Mouse (Mus musculus) embryo, embryonic 10.5 days (tissue): ENCODE data around the gene Sema6c.
A peak's percentile ranks its signal among the peaks of the same experiment; 100 is the strongest.
"Not testable (repeated sequence)": the region's sequence is repeated elsewhere in the genome, so short reads cannot be mapped to it uniquely, and the experiment has no call there.

ENCODE experiments used
- DNase-seq: peaks from one replicate; pipeline ENCODE4 v3.0.0-alpha.2; 2015; ENCODE audit warnings: low spot score

Gene Sema6c

GRCm38 (mm10) chr3:95186100-95186499, 25.8 kb downstream of the Sema6c start:
- no peak for DNase-seq

- DNase-seq: no peak
These were observed 26.6 kb downstream of the Sema6c start for GRCm38 (mm10) chr3:95186888-95187287.

DNA sequence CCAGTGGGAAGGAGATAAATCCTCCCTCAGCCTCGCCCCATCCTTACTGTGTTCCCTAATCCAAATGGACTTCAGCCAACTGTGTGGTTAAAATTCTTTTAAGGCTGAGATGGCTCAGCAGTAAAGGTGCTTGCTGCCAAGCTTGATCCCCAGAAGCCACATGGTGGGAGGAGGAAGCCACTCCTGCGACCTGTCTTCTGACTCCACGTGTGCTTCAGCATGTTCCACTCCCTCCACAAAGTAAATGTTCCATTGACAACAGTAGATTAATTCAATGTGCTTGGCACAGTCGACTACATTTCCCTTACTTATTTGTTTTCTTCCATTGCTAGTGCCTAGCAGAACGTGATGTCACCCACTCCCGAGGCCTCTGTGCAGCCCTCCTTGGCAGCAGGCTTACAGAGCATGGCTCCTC, 34.5 kb downstream of the Sema6c start:
- DNase-seq: no peak

DNA sequence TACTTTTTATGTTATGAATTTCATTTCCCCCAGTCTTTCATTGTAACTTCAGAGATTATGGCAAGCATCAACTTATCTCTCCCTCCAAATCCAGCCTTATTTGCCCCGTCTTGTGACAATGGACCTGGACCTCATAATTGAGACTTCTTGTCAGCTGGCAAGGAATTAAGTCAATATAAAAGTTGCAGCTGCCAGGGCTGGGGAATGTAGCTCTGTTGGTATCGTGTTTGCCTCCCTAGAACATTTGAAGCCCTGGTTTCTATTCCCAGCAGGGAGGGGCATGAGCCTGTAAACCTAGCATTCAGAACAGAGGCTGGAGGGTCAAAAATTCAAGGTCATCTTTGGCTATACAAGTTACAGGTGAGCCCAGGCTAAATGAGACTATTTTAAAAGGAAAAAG, 35.5 kb downstream of the Sema6c start:
- no peak for DNase-seq

DNA sequence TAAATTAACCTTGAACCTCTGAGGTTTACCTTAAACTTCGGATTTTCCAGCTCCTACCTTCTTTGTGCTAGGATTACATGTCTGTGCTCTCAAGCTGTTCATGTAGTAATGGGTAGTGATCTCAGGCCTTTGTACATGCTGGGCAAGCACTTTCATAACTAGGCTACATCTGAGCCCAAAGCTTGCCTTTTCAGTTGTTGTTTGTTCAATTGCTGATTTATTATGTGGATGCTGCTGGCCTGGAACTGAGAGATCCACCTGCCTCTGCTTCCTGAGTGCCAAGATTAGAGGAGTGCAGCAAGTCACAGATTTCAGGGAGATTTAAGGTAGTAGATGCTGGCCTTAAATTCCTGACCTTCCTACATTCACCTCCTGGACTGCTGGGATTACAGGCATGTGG, 38.8 kb downstream of the Sema6c start:
- DNase-seq: no peak

DNA sequence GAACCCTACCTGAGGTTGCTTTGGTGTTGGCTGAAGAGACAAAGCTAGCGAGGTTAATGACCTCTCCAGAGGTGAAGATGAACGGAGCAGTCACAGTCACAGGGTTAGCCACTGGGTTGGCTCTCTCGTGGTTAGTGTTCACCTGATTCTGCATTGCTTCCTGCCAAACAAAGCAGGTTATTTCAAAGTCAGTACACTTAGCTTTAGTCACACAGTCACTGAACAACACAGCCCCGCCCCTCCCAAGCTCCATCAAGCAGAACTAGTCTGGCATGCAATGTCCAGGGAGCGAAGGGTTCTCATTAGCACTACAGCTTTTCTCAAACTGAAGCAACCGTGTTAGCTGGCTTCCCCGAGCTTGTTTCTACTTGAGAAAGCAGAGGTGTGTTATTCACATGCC, 39.9 kb downstream of the Sema6c start:
- DNase-seq: no peak

GRCm38 (mm10) chr3:95200562-95200961, 40.3 kb downstream of the Sema6c start:
- DNase-seq: no peak

- DNase-seq: no peak
These were observed 43.6 kb downstream of the Sema6c start for GRCm38 (mm10) chr3:95203880-95204279.

GRCm38 (mm10) chr3:95208286-95208685, 48.0 kb downstream of the Sema6c start:
- DNase-seq: no peak

- no peak for DNase-seq
These were observed 50.3 kb downstream of the Sema6c start for GRCm38 (mm10) chr3:95210585-95210984.

DNA sequence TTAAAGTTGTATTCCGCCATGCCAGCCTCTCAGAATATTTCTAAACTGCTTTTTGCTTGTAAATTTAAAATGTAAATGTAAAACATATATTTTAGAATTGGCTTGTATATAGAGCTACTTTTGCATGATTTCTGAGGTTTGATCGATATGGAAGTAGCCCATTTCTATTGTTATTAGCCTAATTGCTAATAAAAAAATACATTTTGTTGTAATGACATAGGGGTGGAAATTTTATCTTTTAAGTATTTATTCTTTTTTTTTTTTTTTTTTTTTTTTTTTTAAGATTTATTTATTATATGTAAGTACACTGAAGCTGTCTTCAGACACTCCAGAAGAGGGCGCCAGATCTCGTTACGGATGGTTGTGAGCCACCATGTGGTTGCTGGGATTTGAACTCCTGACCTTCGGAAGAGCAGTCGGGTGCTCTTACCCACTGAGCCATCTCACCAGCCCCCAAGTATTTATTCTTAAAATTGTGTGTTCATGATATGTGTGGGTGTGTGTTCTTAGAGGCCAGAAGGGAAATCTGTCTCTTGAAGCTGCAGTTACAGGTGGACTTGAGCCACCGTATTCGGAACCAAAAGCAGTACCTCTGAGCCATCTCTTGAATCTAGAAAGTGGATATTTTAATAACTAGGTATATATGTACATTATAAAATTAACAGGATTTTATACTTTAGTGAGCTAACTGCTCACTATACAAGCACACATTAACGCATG, 52.8 kb downstream of the Sema6c start:
- DNase-seq: not testable (repeated sequence)

DNA sequence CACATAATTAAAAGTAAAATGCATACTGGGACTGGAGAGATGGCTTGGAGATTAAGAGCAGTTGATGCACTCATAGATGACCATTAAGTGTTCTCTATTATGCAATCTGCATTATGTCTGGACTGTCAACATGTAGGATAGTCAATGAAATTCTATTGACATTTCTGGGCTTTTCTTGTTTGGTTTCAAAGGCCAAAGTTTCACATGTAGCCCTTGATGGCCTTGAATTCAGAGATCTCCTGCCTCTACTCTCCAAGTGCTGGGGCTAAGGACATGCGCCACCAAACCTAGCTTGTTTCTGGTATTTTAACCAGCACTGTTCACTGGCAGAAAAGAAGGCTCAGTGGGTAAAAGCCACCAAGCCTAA, 53.3 kb downstream of the Sema6c start:
- DNase-seq: no peak

GRCm38 (mm10) chr3:95216655-95217254, 56.5 kb downstream of the Sema6c start:
- DNase-seq: no peak

- DNase-seq: peak; percentile 95
These were observed 57.2 kb downstream of the Sema6c start, which contains the start of gene Gabpb2 for GRCm38 (mm10) chr3:95217255-95218134. Gabpb2 (minus strand) TSS chr3:95217916.

GRCm38 (mm10) chr3:95218466-95219137, 58.3 kb downstream of the Sema6c start:
- DNase-seq: peak; percentile 23

- no peak for DNase-seq
These were observed 62.8 kb downstream of the Sema6c start for GRCm38 (mm10) chr3:95223041-95223440.
